Mouse (Mus musculus) CH12.LX (cell line): ENCODE data around the gene Tmem132c. TPM values are rescaled to one million over a fixed set of nuclear protein-coding genes. Genes with fewer than 3 reads are reported as not detected.

Experiments
- DNase-seq: peaks from one replicate; pipeline ENCODE4 v3.0.0-alpha.2; 2013; ENCODE audit errors: extremely low read depth
- H3K27ac ChIP-seq: 2 replicates; pipeline ENCODE4 v1.5.1; 2012; ENCODE audit warnings: low read depth, mild to moderate bottlenecking, control low read depth, moderate library complexity; ENCODE audit not compliant: insufficient read depth
- H3K27me3 ChIP-seq: replicated peaks from 2 replicates; pipeline ENCODE3; 2012; ENCODE audit warnings: inconsistent platforms
- H3K36me3 ChIP-seq, 2 experiments: replicated peaks in 1 of 2; 2 replicates each; pipeline versions ENCODE3 to v1.6.1; 2012; ENCODE audit warnings: inconsistent platforms in 1 of 2, low read length in 1 of 2, mild to moderate bottlenecking in 1 of 2, mixed read lengths in 1 of 2, moderate library complexity in 1 of 2; ENCODE audit not compliant: control insufficient read depth in 1 of 2, insufficient read depth in 1 of 2
- H3K4me1 ChIP-seq, 2 experiments: 2 replicates each; pipeline ENCODE4 v1.6.1; 2012; ENCODE audit warnings: inconsistent platforms in 1 of 2, moderate library complexity in 1 of 2; ENCODE audit not compliant: insufficient read depth in 2 of 2, control insufficient read depth in 1 of 2
- H3K4me2 ChIP-seq: 2 replicates; pipeline ENCODE4 v1.6.1; 2012; ENCODE audit warnings: low read depth, mild to moderate bottlenecking, control low read depth; ENCODE audit not compliant: poor library complexity, insufficient read depth, severe bottlenecking
- H3K4me3 ChIP-seq, 3 experiments: fragments of 150-350 bp in 1 of 3; sonication (generic) in 1 of 3; replicated peaks in 1 of 3; 2 replicates each; pipeline versions ENCODE3 to v1.5.1; 2011 to 2012; ENCODE audit warnings: low read depth in 2 of 3, low read length in 2 of 3, mild to moderate bottlenecking in 2 of 3, moderate library complexity in 2 of 3, control low read depth in 1 of 3, improper control_type of control experiment in 1 of 3, inconsistent platforms in 1 of 3, mixed read lengths in 1 of 3; ENCODE audit not compliant: poor library complexity in 1 of 3
- H3K79me2 ChIP-seq: replicated peaks from 2 replicates; pipeline ENCODE4 v1.6.1; 2012; ENCODE audit warnings: mild to moderate bottlenecking, moderate library complexity; ENCODE audit not compliant: control insufficient read depth, poor library complexity, insufficient read depth, severe bottlenecking; ENCODE audit errors: extremely low read depth
- H3K9ac ChIP-seq: 2 replicates; pipeline ENCODE4 v1.6.1; 2012; ENCODE audit warnings: low read depth, mild to moderate bottlenecking, control low read depth, moderate library complexity; ENCODE audit not compliant: insufficient read depth
- H3K9me3 ChIP-seq: replicated peaks from 2 replicates; pipeline ENCODE3; 2012; ENCODE audit warnings: low read length, inconsistent platforms, mixed read lengths
- CHD2 ChIP-seq: IDR thresholded peaks from 2 replicates; pipeline ENCODE4 v1.6.1; 2011; ENCODE audit warnings: low read length, improper control_type of control experiment
- JUND ChIP-seq: conservative IDR thresholded peaks from 2 replicates; pipeline ENCODE4 v1.6.1; 2011; ENCODE audit warnings: low read depth, low read length, improper control_type of control experiment
- MAX ChIP-seq: IDR thresholded peaks from 2 replicates; pipeline ENCODE4 v1.6.1; 2011; ENCODE audit warnings: low read length, improper control_type of control experiment
- NRF1 ChIP-seq: IDR thresholded peaks from 2 replicates; pipeline ENCODE4 v1.6.1; 2014; ENCODE audit warnings: low read depth, mild to moderate bottlenecking, inconsistent platforms, low read length, improper control_type of control experiment, moderate library complexity
- PAX5 ChIP-seq: IDR thresholded peaks from 2 replicates; pipeline ENCODE4 v1.6.1; 2012; ENCODE audit warnings: low read length, inconsistent platforms, mixed read lengths
- POLR2AphosphoS2 ChIP-seq: IDR thresholded peaks from 2 replicates; pipeline ENCODE4 v1.6.1; 2011; ENCODE audit warnings: low read depth, low read length, improper control_type of control experiment
- UBTF ChIP-seq: IDR thresholded peaks from 2 replicates; pipeline ENCODE4 v1.6.1; 2012; ENCODE audit warnings: low read depth, mild to moderate bottlenecking, inconsistent platforms, low read length, improper control_type of control experiment, moderate library complexity
- ZMIZ1 ChIP-seq: IDR thresholded peaks from 2 replicates; pipeline ENCODE4 v1.6.1; 2012; ENCODE audit warnings: low read depth, mild to moderate bottlenecking, inconsistent platforms, low read length, improper control_type of control experiment
- ZNF384 ChIP-seq: IDR thresholded peaks from 2 replicates; pipeline ENCODE4 v1.6.1; 2012; ENCODE audit warnings: low read depth, low read length, improper control_type of control experiment, inconsistent platforms
- dilution Hi-C: fragments of 300-500 bp; cut with MboI; formaldehyde crosslinking; loops from 2 replicates; pipeline ENCODE4 v1.14.3; 2020; ENCODE audit warnings: low sequenced_read_pairs; ENCODE audit not compliant: extremely low pct_unique_long_range_greater_than_20kb, extremely low pct_ligation_motif_present
- in situ Hi-C: fragments of 300-500 bp; cut with MboI; formaldehyde crosslinking; loops from 3 replicates; pipeline ENCODE4 v1.14.3; 2019; ENCODE audit warnings: low sequenced_read_pairs, low pct_ligation_motif_present, low pct_unique_long_range_greater_than_20kb, mixed read lengths
- polyA plus RNA-seq: library from polyadenylated mRNA; unstranded; fragments of >175 nt; gene quantifications from 2 replicates; pipeline ENCODE4 v1.2.1, GENCODE M21; 2012; ENCODE audit warnings: low read depth; ENCODE audit not compliant: insufficient read length
- total RNA-seq, 2 experiments: library from RNA; depleted of rRNA; stranded (reverse); fragments of 300-350 nt in 1 of 2; fragments of >200 nt in 1 of 2; gene quantifications; 2 replicates each; pipeline ENCODE4 v1.2.3; 2012 to 2014

The Tmem132c gene
- total and polyA plus RNA-seq, 3 experiments, result not detected

GRCm38 (mm10) chr5:127298060-127298459 is 56.5 kb downstream of the Tmem132c start:
- Histone ChIP-seq H3K27me3 (no peaks in the 10 kb centered on the region), H3K27ac (no peak overlapping the region), H3K9ac (no peak overlapping the region), H3K79me2 (no peaks in the 10 kb centered on the region), H3K4me3 (no peak overlapping the region), H3K4me2 (no peak overlapping the region), H3K36me3 (no peaks in the 10 kb centered on the region), H3K9me3 (peaks cover 89% of the 10 kb centered on the region), H3K4me1 (no peaks in the 10 kb centered on the region)
- DNase-seq, result no peak
- dilution Hi-C loops (no loop called here), in situ Hi-C loops (no loop called here)
- TF ChIP-seq CHD2 (no peak), POLR2AphosphoS2 (no peak)

DNA sequence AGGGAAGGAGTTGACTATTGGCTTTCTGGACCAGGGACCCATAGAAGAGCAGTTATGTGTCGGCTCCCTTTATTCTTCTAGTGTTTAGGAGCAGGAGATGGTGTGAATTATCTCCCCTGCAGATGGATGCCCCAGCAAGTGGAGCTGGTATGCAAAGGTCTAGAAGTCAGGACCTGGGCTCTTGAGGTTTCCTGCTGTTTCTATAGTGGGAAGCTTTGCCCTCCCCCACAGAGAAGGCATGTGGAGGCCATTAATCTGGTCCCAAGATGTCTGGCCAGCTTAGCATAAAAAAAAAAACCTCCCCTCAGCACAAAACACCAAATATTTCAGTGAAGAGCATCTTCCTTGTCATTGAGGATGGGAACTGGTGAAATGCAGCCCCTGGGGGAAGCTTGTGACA is 57.4 kb downstream of the Tmem132c start:
- dilution Hi-C loops, result no loop called here

DNA sequence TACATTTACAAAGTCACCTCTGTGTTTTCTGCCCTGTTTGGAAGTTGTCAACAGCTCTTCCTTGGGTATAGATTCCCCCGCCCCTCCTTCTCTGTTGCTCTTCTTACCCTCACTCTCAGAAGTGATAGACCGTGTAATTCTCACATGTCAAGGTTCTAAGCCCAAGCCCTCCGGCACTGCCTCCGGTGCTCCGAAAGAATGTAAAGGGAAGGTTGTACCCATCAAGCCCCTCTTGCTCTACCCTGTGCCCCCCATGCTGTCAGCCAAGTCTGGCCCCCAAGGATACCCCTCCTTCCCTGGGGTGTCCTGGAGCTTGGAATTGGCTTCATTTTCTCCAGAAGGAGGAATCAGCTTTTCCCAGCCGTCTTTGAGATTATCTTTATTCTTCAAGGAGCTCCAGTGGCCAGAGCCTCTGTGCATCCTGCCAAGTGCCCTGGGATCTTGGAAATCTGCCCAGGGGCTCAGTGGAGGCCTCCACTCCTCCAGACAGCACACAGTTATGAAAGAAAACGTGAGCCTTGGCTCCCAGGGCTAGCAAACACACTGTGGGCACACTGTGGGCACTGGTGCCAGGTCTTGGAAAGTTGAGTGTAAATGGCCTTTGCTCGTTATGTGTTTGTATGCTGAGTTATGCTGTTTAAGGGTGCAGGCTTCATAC is 59.1 kb downstream of the Tmem132c start:
- no peaks in the 10 kb centered on the region for H3K27me3 ChIP-seq
- in situ Hi-C loops, result no loop called here
- H3K4me2 ChIP-seq, result no peak overlapping the region
- no peaks in the 10 kb centered on the region for H3K4me1 ChIP-seq
- H3K36me3 ChIP-seq, result no peaks in the 10 kb centered on the region
- TF ChIP-seq MAX (no peak), UBTF (no peak), JUND (no peak), ZNF384 (no peak), NRF1 (no peak)
- H3K79me2 ChIP-seq, result no peaks in the 10 kb centered on the region
- dilution Hi-C loops, result no loop called here
- no peak overlapping the region for H3K9ac ChIP-seq
- H3K4me3 ChIP-seq, result no peak overlapping the region
- no peak for DNase-seq
- H3K9me3 ChIP-seq, result peaks cover 77% of the 10 kb centered on the region
- no peak overlapping the region for H3K27ac ChIP-seq

More for the DNA sequence above, 57.4 kb downstream of the Tmem132c start:
- DNase-seq, result no peak
- Histone ChIP-seq H3K9me3 (peaks cover 88% of the 10 kb centered on the region), H3K4me3 (no peak overlapping the region), H3K4me2 (no peak overlapping the region), H3K9ac (no peak overlapping the region), H3K27ac (no peak overlapping the region), H3K36me3 (no peaks in the 10 kb centered on the region), H3K4me1 (no peaks in the 10 kb centered on the region), H3K27me3 (no peaks in the 10 kb centered on the region), H3K79me2 (no peaks in the 10 kb centered on the region)
- TF ChIP-seq NRF1, result no peak
- no peak for TF ChIP-seq ZMIZ1
- no peak for TF ChIP-seq PAX5
- no peak for TF ChIP-seq MAX
- in situ Hi-C loops, result no loop called here
